Mouse (Mus musculus) lung, postnatal 0 days (tissue): ENCODE measurements around the gene Ankrd12. TPM values are rescaled to one million over a fixed set of nuclear protein-coding genes. Genes with fewer than 3 reads are reported as not detected.

Source experiments
- ATAC-seq: fragments of 200-750 bp; cut with Nextera tagmentation; 2 replicates; pipeline ENCODE4 v1.8.0; 2017; ENCODE audit warnings: moderate library complexity
- DNase-seq: peaks from one replicate; pipeline ENCODE4 v3.0.0-alpha.2; 2016; ENCODE audit warnings: low spot score
- H3K27ac ChIP-seq: fragments of 300-500 bp; sonication (generic); 2 replicates; pipeline ENCODE4 v1.5.1; 2014; ENCODE audit warnings: antibody characterized with exemption, mild to moderate bottlenecking, low read length, mixed read lengths
- H3K27me3 ChIP-seq: fragments of 300-500 bp; sonication (generic); replicated peaks from 2 replicates; pipeline ENCODE4 v1.6.1; 2014; ENCODE audit warnings: low read length, mixed read lengths; ENCODE audit not compliant: insufficient read depth
- H3K36me3 ChIP-seq: fragments of 300-500 bp; sonication (generic); 2 replicates; pipeline ENCODE4 v1.6.1; 2014; ENCODE audit warnings: low read length, mixed read lengths; ENCODE audit not compliant: insufficient read depth
- H3K4me1 ChIP-seq: fragments of 300-500 bp; sonication (generic); 2 replicates; pipeline ENCODE4 v1.6.1; 2014; ENCODE audit warnings: antibody characterized with exemption, low read depth, low read length, mixed read lengths; ENCODE audit not compliant: insufficient read depth
- H3K4me2 ChIP-seq: fragments of 300-500 bp; sonication (generic); replicated peaks from 2 replicates; pipeline ENCODE4 v1.6.1; 2014; ENCODE audit warnings: low read depth, mild to moderate bottlenecking, low read length, moderate library complexity, mixed read lengths
- H3K4me3 ChIP-seq: fragments of 300-500 bp; sonication (generic); 2 replicates; pipeline ENCODE4 v1.5.1; 2014; ENCODE audit warnings: low read depth, low read length
- H3K9ac ChIP-seq: fragments of 300-500 bp; sonication (generic); replicated peaks from 2 replicates; pipeline ENCODE4 v1.6.1; 2014; ENCODE audit warnings: low read depth, mild to moderate bottlenecking
- H3K9me3 ChIP-seq: fragments of 300-500 bp; sonication (generic); 2 replicates; pipeline ENCODE4 v1.6.1; 2016; ENCODE audit warnings: low read length, mixed read lengths
- CTCF ChIP-seq: IDR thresholded peaks from 2 replicates; pipeline ENCODE4 v1.5.1; 2016; ENCODE audit warnings: antibody characterized with exemption, mild to moderate bottlenecking
- EP300 ChIP-seq: IDR thresholded peaks from 2 replicates; pipeline ENCODE4 v1.6.1; 2016; ENCODE audit warnings: antibody characterized with exemption, mild to moderate bottlenecking, control low read depth
- WGBS: fragments of 180-500 bp; shearing (Covaris S2); extraction: QIAGEN DNeasy Blood & Tissue Kit; methylation state at CpG from one replicate; pipeline ENCODE4 v1.1.7; 2014; 5-methylcytosine and 5-hydroxymethylcytosine counted together
- polyA plus RNA-seq: library from polyadenylated mRNA; unstranded; fragments of >200 nt; fragmentation: Nextera tagmentation; extraction: Ambion mirVana; gene quantifications from 2 replicates; pipeline ENCODE4 v1.2.1, GENCODE M21; 2015

Gene Ankrd12
- polyA plus RNA-seq, 1 experiment from 2014 or later: 29.4 TPM

DNA sequence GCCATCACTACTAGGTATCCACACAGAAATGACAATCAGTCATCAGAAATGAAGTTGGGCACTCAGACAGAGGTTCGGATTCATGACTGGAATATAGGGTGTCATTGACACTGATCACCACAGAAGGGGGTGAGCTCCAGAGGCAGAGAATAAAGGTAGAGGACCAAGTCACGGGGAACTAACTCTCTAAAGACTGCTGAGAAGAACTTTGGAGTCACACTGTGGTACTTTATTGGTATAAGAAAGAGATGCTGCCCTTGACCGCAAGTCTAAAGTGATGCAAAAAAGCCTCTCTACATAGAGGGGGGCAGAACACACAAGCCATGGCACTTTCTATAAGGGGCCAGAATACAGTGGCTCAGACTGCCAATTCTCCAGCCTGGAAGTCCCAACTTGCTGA, 120.7 kb downstream of the Ankrd12 start:
- TF ChIP-seq CTCF: no peak
- no peak overlapping the region for H3K27ac ChIP-seq
- DNase-seq (no peak), ATAC-seq (no peak)
- no peaks in the 10 kb centered on the region for H3K27me3 ChIP-seq
- H3K36me3 ChIP-seq: no peaks in the 10 kb centered on the region
- H3K4me1 ChIP-seq: no peaks in the 10 kb centered on the region
- H3K4me3 ChIP-seq: no peak overlapping the region
- WGBS: 89% methylated on average over 3 of the region's 3 CpGs
- no peak overlapping the region for H3K4me2 ChIP-seq
- H3K9ac ChIP-seq: no peak overlapping the region
- H3K9me3 ChIP-seq: no peaks in the 10 kb centered on the region

- no peak for ATAC-seq
- no peak overlapping the region for H3K4me3 ChIP-seq
- TF ChIP-seq CTCF: no peak
- TF ChIP-seq EP300: no peak
- H3K4me2 ChIP-seq: no peak overlapping the region
- no peaks in the 10 kb centered on the region for H3K9me3 ChIP-seq
- H3K27me3 ChIP-seq: no peaks in the 10 kb centered on the region
- no peak for DNase-seq
- H3K27ac ChIP-seq: no peak overlapping the region
- H3K4me1 ChIP-seq: 0 out of 2 replicates have a peak, but pooled peaks cover 4% of the 10 kb centered on the region
- no peak overlapping the region for H3K9ac ChIP-seq
- 37% methylated on average over 4 of the region's 4 CpGs for WGBS
- H3K36me3 ChIP-seq: no peaks in the 10 kb centered on the region
These were observed 122.9 kb downstream of the Ankrd12 start for GRCm38 (mm10) chr17:65953959-65954358.

- DNase-seq: peak; percentile 64
- no peak for ATAC-seq
- WGBS: 88% methylated on average over 5 of the region's 5 CpGs
These were observed 124.8 kb downstream of the Ankrd12 start for GRCm38 (mm10) chr17:65952083-65952482.

DNA sequence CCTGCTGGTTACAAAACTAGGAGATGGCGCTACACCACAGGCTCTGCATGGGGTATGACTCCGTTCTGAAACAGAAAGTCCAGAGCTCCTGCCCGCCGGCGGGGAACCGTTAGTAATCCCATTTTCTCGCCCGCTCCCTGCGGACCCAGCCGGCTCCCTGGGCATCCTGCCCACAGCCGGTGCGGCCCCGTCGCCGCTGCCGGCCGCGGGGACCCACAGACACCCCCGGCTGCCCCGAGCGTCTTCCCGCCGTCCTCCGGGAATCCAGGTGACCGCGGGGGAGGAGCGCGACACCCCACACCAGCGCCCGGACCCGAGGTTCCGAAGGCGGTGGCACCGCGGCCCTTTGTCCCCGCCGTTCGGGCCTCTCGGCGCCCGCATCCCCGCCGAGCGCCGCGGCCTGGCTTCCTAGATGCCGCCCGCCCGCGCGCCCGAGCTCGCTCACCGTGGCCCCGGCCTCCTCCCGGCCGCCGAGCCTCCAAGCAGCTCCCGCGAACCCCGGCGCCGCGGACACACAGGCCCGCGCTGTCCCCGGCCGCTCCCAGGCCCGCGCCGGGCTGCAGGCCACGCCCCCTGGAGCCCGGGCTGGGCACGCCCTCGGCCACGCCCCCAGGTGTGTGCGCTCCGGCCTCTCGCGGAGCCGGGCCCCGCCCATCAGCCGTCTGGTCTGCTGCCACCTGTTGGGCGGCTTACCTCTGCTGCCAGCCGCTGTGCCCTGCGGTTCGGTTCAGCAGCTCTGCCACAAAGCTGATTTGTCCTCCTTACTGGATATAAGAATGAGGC, 126.1 kb downstream of the Ankrd12 start, which contains the start of gene Twsg1:
Twsg1 (minus strand) TSS at position 605 of the 783 bp plus-strand sequence.
- Histone ChIP-seq H3K27ac (peak within 1 kb of the TSS; percentile 92), H3K9me3 (no peaks in the 10 kb centered on the region), H3K36me3 (no peaks in the 10 kb centered on the region; the same call in 1 of the 2 replicates), H3K4me3 (peak within 1 kb of the TSS; percentile 79), H3K9ac (peak within 1 kb of the TSS; percentile 76), H3K4me2 (peak within 1 kb of the TSS; percentile 53), H3K4me1 (0 out of 2 replicates have a peak, but pooled peaks cover 4% of the 10 kb centered on the region), H3K27me3 (no peaks in the 10 kb centered on the region)
- DNase-seq (peak; percentile 96), ATAC-seq (peak; percentile 99)
- 0% methylated on average over 69 of the region's 87 CpGs for WGBS
- TF ChIP-seq CTCF (peak; percentile 80), EP300 (no peak)

More at GRCm38 (mm10) chr17:65952083-65952482, 124.8 kb downstream of the Ankrd12 start:
- H3K9ac ChIP-seq: no peak overlapping the region
- no peaks in the 10 kb centered on the region; the same call in 1 of the 2 replicates for H3K36me3 ChIP-seq
- no peak overlapping the region for H3K27ac ChIP-seq
- H3K4me2 ChIP-seq: no peak overlapping the region
- H3K9me3 ChIP-seq: no peaks in the 10 kb centered on the region
- no peak overlapping the region for H3K4me3 ChIP-seq
- H3K27me3 ChIP-seq: no peaks in the 10 kb centered on the region
- TF ChIP-seq CTCF: peak; percentile 74
- no peak for TF ChIP-seq EP300
- 0 out of 2 replicates have a peak, but pooled peaks cover 4% of the 10 kb centered on the region for H3K4me1 ChIP-seq

- peak; percentile 13; the same call in 1 of the 2 replicates for TF ChIP-seq CTCF
- TF ChIP-seq EP300: no peak
- Histone ChIP-seq H3K4me3 (peak overlapping the region; percentile 79), H3K4me1 (0 out of 2 replicates have a peak, but pooled peaks cover 4% of the 10 kb centered on the region), H3K27me3 (no peaks in the 10 kb centered on the region), H3K27ac (peak overlapping the region; percentile 92), H3K36me3 (no peaks in the 10 kb centered on the region; the same call in 1 of the 2 replicates), H3K4me2 (peak overlapping the region; percentile 53), H3K9me3 (no peaks in the 10 kb centered on the region), H3K9ac (peak overlapping the region; percentile 76)
- WGBS: 25% methylated on average over 7 of the region's 7 CpGs
- ATAC-seq: no peak
- no peak for DNase-seq
These were observed 126.7 kb downstream of the Ankrd12 start for GRCm38 (mm10) chr17:65950183-65950582.

GRCm38 (mm10) chr17:65947307-65947706, 129.6 kb downstream of the Ankrd12 start:
- WGBS: 71% methylated on average over 8 of the region's 8 CpGs
- DNase-seq: peak; percentile 41
- no peak for TF ChIP-seq EP300
- TF ChIP-seq CTCF: no peak
- no peak overlapping the region for H3K9ac ChIP-seq
- no peak overlapping the region for H3K27ac ChIP-seq
- H3K27me3 ChIP-seq: no peaks in the 10 kb centered on the region
- no peaks in the 10 kb centered on the region for H3K9me3 ChIP-seq
- peaks cover 4% of the 10 kb centered on the region; the same call in 1 of the 2 replicates for H3K4me1 ChIP-seq
- H3K36me3 ChIP-seq: no peaks in the 10 kb centered on the region; the same call in 1 of the 2 replicates
- H3K4me2 ChIP-seq: no peak overlapping the region
- no peak for ATAC-seq
- no peak overlapping the region for H3K4me3 ChIP-seq
